Mouse (Mus musculus) embryonic fibroblast, embryonic 13.5 days (primary cell): ENCODE measurements around the gene Utp3. TPM values are rescaled to one million over a fixed set of nuclear protein-coding genes. Genes with fewer than 3 reads are reported as not detected.
"Not testable (repeated sequence)": the region's sequence is repeated elsewhere in the genome, so short reads cannot be mapped to it uniquely, and the experiment has no call there.

Experiments
- H3K27ac ChIP-seq: 2 replicates; pipeline ENCODE4 v1.5.1; 2012; ENCODE audit warnings: low read length, control low read depth, inconsistent platforms; ENCODE audit not compliant: insufficient read depth
- H3K4me1 ChIP-seq: 2 replicates; pipeline ENCODE4 v1.6.1; 2011; ENCODE audit warnings: low read length; ENCODE audit not compliant: control insufficient read depth, insufficient read depth
- H3K4me3 ChIP-seq: 2 replicates; pipeline ENCODE4 v1.5.1; 2011; ENCODE audit warnings: mild to moderate bottlenecking, control low read depth, low read length; ENCODE audit not compliant: insufficient read depth
- CTCF ChIP-seq: IDR thresholded peaks from 2 replicates; pipeline ENCODE4 v1.5.1; 2011; ENCODE audit warnings: mild to moderate bottlenecking, control low read depth, low read length, moderate library complexity, borderline replicate concordance; ENCODE audit not compliant: insufficient read depth
- POLR2A ChIP-seq: IDR thresholded peaks from 2 replicates; pipeline ENCODE4 v1.6.1; 2011; ENCODE audit warnings: low read depth, mild to moderate bottlenecking, control low read depth, low read length, moderate library complexity
- polyA plus RNA-seq: library from polyadenylated mRNA; stranded (reverse); fragments of >200 nt; gene quantifications from 2 replicates; pipeline ENCODE4 v1.2.4, GENCODE M21; 2011; ENCODE audit warnings: low read depth; ENCODE audit not compliant: missing spikeins, insufficient read length

Utp3 gene
- 53.0 and 55.2 TPM in 2 replicates for polyA plus RNA-seq

- peak within 1 kb of the TSS; percentile 87 for H3K27ac ChIP-seq
- H3K4me1 ChIP-seq: no peaks in the 10 kb centered on the region
- peak; percentile 91 for TF ChIP-seq POLR2A
- TF ChIP-seq CTCF: peak; percentile 71
- peak within 1 kb of the TSS; percentile 72 for H3K4me3 ChIP-seq
These were observed at the start of gene Utp3 for GRCm38 (mm10) chr5:88554086-88554886. Utp3 (plus strand) TSS chr5:88554462.

- Histone ChIP-seq H3K4me1 (no peaks in the 10 kb centered on the region), H3K4me3 (no peak overlapping the region), H3K27ac (no peak overlapping the region)
- TF ChIP-seq CTCF (no peak), POLR2A (no peak)
These were observed 45.7 kb upstream of the Utp3 start for GRCm38 (mm10) chr5:88508555-88508954.

GRCm38 (mm10) chr5:88508990-88509389, 45.3 kb upstream of the Utp3 start:
- no peak for TF ChIP-seq CTCF
- TF ChIP-seq POLR2A: no peak
- no peaks in the 10 kb centered on the region for H3K4me1 ChIP-seq
- H3K27ac ChIP-seq: no peak overlapping the region
- no peak overlapping the region for H3K4me3 ChIP-seq

GRCm38 (mm10) chr5:88519232-88519631, 35.0 kb upstream of the Utp3 start:
- no peaks in the 10 kb centered on the region for H3K4me1 ChIP-seq
- TF ChIP-seq CTCF: no peak
- no peak for TF ChIP-seq POLR2A
- no peak overlapping the region for H3K27ac ChIP-seq
- no peak overlapping the region for H3K4me3 ChIP-seq

- no peak for TF ChIP-seq CTCF
- TF ChIP-seq POLR2A: no peak
These were observed 26.6 kb upstream of the Utp3 start, which contains the start of gene Jchain for GRCm38 (mm10) chr5:88527657-88528056. Jchain (minus strand) TSS chr5:88527891.

GRCm38 (mm10) chr5:88530908-88531307, 23.4 kb upstream of the Utp3 start:
- Histone ChIP-seq H3K27ac (no peak overlapping the region), H3K4me1 (no peaks in the 10 kb centered on the region), H3K4me3 (no peak overlapping the region)
- TF ChIP-seq POLR2A (no peak), CTCF (no peak)

More at GRCm38 (mm10) chr5:88527657-88528056, 26.6 kb upstream of the Utp3 start, which contains the start of gene Jchain:
- H3K4me3 ChIP-seq: no peak within 1 kb of the TSS
- no peak within 1 kb of the TSS for H3K27ac ChIP-seq
- H3K4me1 ChIP-seq: no peaks in the 10 kb centered on the region

GRCm38 (mm10) chr5:88534697-88535096, 19.6 kb upstream of the Utp3 start:
- TF ChIP-seq CTCF: no peak
- no peak for TF ChIP-seq POLR2A
- Histone ChIP-seq H3K27ac (no peak overlapping the region), H3K4me3 (no peak overlapping the region), H3K4me1 (no peaks in the 10 kb centered on the region)

- Histone ChIP-seq H3K4me1 (no peaks in the 10 kb centered on the region), H3K4me3 (no peak overlapping the region), H3K27ac (no peak overlapping the region)
- no peak for TF ChIP-seq POLR2A
- no peak for TF ChIP-seq CTCF
These were observed 13.4 kb upstream of the Utp3 start for GRCm38 (mm10) chr5:88540845-88541244.

- no peaks in the 10 kb centered on the region for H3K4me1 ChIP-seq
- no peak overlapping the region for H3K27ac ChIP-seq
- no peak overlapping the region for H3K4me3 ChIP-seq
- no peak for TF ChIP-seq CTCF
- no peak for TF ChIP-seq POLR2A
These were observed 11.5 kb upstream of the Utp3 start for GRCm38 (mm10) chr5:88542651-88543282.

- H3K27ac ChIP-seq, H3K4me3 ChIP-seq, H3K4me1 ChIP-seq: not testable (repeated sequence)
These were observed 9.9 kb upstream of the Utp3 start for GRCm38 (mm10) chr5:88544411-88544810.

GRCm38 (mm10) chr5:88545536-88545935, 8.7 kb upstream of the Utp3 start:
- no peak for TF ChIP-seq POLR2A
- no peak for TF ChIP-seq CTCF
- Histone ChIP-seq H3K4me3 (no peak overlapping the region), H3K27ac (no peak overlapping the region), H3K4me1 (no peaks in the 10 kb centered on the region)
